Mouse (Mus musculus) stomach, embryonic 14.5 days (tissue): Measurements from ENCODE around the gene Otulin. TPM values are rescaled to one million over a fixed set of nuclear protein-coding genes. Genes with fewer than 3 reads are reported as not detected.

Source experiments
- ATAC-seq: fragments of 200-750 bp; cut with Nextera tagmentation; 2 replicates; pipeline ENCODE4 v1.8.0; 2017; ENCODE audit warnings: low read depth, moderate TSS enrichment; ENCODE audit not compliant: insufficient number of reproducible peaks, insufficient read depth, low FRiP score
- H3K27ac ChIP-seq: fragments of 300-500 bp; sonication (generic); 2 replicates; pipeline ENCODE4 v1.5.1; 2014; ENCODE audit warnings: mild to moderate bottlenecking, low read length, moderate library complexity, mixed read lengths
- H3K27me3 ChIP-seq: fragments of 300-500 bp; sonication (generic); 2 replicates; pipeline ENCODE4 v1.6.1; 2014; ENCODE audit warnings: low read length, control low read depth, mixed read lengths; ENCODE audit not compliant: control insufficient read depth, insufficient read depth
- H3K36me3 ChIP-seq: fragments of 300-500 bp; sonication (generic); 2 replicates; pipeline ENCODE4 v1.6.1; 2014; ENCODE audit warnings: mild to moderate bottlenecking, control low read depth, low read length, moderate library complexity, mixed read lengths; ENCODE audit not compliant: control insufficient read depth, insufficient read depth
- H3K4me1 ChIP-seq: fragments of 300-500 bp; sonication (generic); 2 replicates; pipeline ENCODE4 v1.6.1; 2014; ENCODE audit warnings: low read length, control low read depth, mixed read lengths; ENCODE audit not compliant: control insufficient read depth, insufficient read depth
- H3K4me2 ChIP-seq: fragments of 300-500 bp; sonication (generic); replicated peaks from 2 replicates; pipeline ENCODE4 v1.6.1; 2014; ENCODE audit warnings: low read depth, low read length, control low read depth
- H3K4me3 ChIP-seq: fragments of 300-500 bp; sonication (generic); 2 replicates; pipeline ENCODE4 v1.5.1; 2014; ENCODE audit warnings: low read depth, low read length, control low read depth
- H3K9ac ChIP-seq: fragments of 300-500 bp; sonication (generic); replicated peaks from 2 replicates; pipeline ENCODE4 v1.6.1; 2014; ENCODE audit warnings: low read depth, mild to moderate bottlenecking, control low read depth, low read length, moderate library complexity, mixed read lengths
- H3K9me3 ChIP-seq: fragments of 300-500 bp; sonication (generic); 2 replicates; pipeline ENCODE4 v1.6.1; 2016; ENCODE audit warnings: low read depth, low read length, control low read depth; ENCODE audit not compliant: control insufficient read depth
- WGBS: fragments of 180-500 bp; shearing (Covaris S2); extraction: QIAGEN DNeasy Blood & Tissue Kit; methylation state at CpG from one replicate; pipeline ENCODE4 v1.1.7; 2014; 5-methylcytosine and 5-hydroxymethylcytosine counted together
- polyA plus RNA-seq: library from polyadenylated mRNA; unstranded; fragments of >200 nt; fragmentation: Nextera tagmentation; extraction: Ambion mirVana; gene quantifications from 2 replicates; pipeline ENCODE4 v1.2.1, GENCODE M21; 2014

Otulin gene
- polyA plus RNA-seq, 1 experiment from 2014 or later, result 33.2 TPM

DNA sequence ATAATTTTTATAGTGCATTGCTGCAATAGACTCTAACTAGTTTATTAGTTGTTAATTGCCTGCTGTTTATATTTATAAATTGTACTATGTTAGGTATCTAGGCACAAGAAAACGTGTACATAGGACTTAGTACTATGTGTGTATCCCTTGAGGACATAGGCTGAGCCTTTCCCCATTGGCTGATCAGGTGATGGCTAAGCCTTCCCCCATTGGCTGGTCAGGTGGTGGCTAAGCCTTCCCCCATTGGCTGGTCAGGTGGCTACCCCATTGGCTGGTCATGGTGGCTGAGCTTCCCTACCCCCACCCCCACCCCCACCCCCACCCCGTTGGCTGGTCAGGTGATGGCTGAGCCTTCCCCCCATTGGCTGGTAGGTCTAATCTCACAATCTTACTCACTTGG is 50.6 kb downstream of the Otulin start:
- 85% methylated on average over 2 of the region's 2 CpGs for WGBS
- Histone ChIP-seq H3K4me1 (no peaks in the 10 kb centered on the region), H3K36me3 (no peaks in the 10 kb centered on the region), H3K27ac (no peak overlapping the region), H3K9ac (no peak overlapping the region), H3K4me3 (no peak overlapping the region), H3K27me3 (no peaks in the 10 kb centered on the region), H3K9me3 (no peaks in the 10 kb centered on the region), H3K4me2 (no peak overlapping the region)
- ATAC-seq, result no peak

DNA sequence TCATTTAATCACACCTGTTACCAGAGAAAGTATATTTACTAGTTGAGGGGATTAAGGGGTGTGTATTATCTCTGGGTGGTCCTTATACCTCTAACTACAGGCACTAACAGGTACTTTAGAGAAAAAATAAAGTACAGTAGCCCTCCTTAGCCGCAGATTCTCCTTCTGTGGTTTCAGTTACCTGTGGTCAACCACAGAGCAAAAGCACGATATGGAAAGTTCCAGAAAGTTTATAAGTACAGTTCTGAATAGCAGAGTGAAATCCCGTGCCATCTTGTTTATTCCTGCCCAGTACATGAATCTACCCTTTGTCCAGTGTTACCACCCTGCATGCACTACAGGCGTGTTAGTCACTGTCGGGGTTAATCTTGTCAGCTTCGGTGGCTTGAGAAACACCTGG is 51.6 kb downstream of the Otulin start:
- Histone ChIP-seq H3K27ac (no peak overlapping the region), H3K27me3 (no peaks in the 10 kb centered on the region), H3K4me2 (no peak overlapping the region), H3K4me3 (no peak overlapping the region), H3K9me3 (no peaks in the 10 kb centered on the region), H3K9ac (no peak overlapping the region), H3K4me1 (no peaks in the 10 kb centered on the region), H3K36me3 (no peaks in the 10 kb centered on the region)
- 86% methylated on average over 6 of the region's 6 CpGs for WGBS
- no peak for ATAC-seq

DNA sequence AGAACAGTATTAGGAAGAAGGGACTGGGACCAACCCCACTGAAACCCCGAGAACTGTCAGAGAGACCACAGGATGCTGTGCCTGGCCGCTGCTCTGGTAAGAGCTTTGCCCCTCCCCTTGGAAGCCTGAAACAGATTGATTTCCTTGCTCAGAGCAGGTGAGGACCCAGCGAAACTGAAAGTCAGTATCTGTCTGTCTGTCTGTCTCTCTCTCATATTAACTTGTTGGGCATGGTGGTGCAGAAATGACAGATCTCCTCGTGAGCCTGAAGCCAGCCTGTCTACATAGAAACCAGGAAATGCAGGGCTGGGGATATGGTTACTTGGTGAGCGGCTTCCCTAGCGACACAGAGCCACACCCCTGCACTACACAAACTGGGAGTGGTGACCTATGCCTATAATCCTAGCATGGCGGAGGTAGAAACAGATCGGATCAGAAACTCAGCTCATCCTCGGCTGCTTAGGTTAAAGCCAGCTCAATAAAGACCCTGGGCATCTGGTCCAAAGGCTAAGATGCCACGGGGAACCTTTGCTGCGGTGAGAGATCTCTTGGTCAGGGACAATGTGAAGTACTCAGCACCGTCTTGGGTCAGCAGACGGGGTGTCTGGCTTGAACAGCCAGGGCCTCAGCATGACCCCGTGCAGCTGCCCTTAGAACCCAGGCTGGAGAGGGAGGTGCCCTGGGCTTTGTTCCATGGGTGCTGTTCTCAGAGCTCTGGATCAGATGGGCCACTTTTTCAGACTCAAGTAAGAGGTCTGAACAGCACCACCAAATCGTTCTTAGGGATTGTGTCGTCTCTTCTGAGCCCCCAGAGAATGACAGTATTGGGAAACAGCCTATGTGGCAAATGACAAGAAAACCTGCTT is 52.3 kb downstream of the Otulin start:
- H3K4me1 ChIP-seq, result no peaks in the 10 kb centered on the region
- no peaks in the 10 kb centered on the region for H3K9me3 ChIP-seq
- H3K27me3 ChIP-seq, result no peaks in the 10 kb centered on the region
- WGBS, result 77% methylated on average over 16 of the region's 16 CpGs
- no peak overlapping the region for H3K9ac ChIP-seq
- H3K27ac ChIP-seq, result no peak overlapping the region
- no peaks in the 10 kb centered on the region; the same call in 1 of the 2 replicates for H3K36me3 ChIP-seq
- no peak; the same call in 1 of the 2 replicates for ATAC-seq
- H3K4me2 ChIP-seq, result no peak overlapping the region
- H3K4me3 ChIP-seq, result no peak overlapping the region

DNA sequence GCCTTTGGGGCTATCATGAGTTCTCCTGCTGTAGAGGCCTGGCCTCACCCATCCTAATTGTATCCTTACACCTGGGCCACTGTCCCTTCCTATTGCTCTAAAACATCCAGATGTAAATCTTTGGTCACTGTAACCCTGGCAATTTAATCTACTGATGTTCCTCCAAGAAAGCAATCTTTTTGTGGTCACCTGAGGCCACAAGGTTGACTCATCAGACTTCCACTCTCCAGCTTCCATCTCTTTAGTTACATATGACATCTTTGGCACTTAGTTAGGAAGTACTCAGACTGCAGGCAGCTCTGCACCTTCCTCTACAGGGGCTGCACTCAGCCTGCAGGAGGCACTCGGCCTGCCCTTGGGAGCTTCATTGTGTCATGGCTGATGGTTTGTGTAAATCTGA is 53.6 kb downstream of the Otulin start:
- Histone ChIP-seq H3K9ac (no peak overlapping the region), H3K27ac (no peak overlapping the region), H3K4me1 (no peaks in the 10 kb centered on the region), H3K4me3 (no peak overlapping the region), H3K27me3 (no peaks in the 10 kb centered on the region), H3K4me2 (no peak overlapping the region), H3K9me3 (no peaks in the 10 kb centered on the region), H3K36me3 (peaks cover 2% of the 10 kb centered on the region)
- 76% methylated on average over 1 of the region's 1 CpGs for WGBS
- no peak for ATAC-seq

GRCm38 (mm10) chr15:27575932-27576331 is 54.6 kb downstream of the Otulin start:
- Histone ChIP-seq H3K4me2 (no peak overlapping the region), H3K27me3 (no peaks in the 10 kb centered on the region), H3K36me3 (peaks cover 2% of the 10 kb centered on the region), H3K4me3 (no peak overlapping the region), H3K9ac (no peak overlapping the region), H3K9me3 (no peaks in the 10 kb centered on the region), H3K27ac (no peak overlapping the region), H3K4me1 (no peaks in the 10 kb centered on the region)
- WGBS, result 65% methylated on average over 3 of the region's 3 CpGs
- peak; percentile 11; the same call in 1 of the 2 replicates for ATAC-seq

DNA sequence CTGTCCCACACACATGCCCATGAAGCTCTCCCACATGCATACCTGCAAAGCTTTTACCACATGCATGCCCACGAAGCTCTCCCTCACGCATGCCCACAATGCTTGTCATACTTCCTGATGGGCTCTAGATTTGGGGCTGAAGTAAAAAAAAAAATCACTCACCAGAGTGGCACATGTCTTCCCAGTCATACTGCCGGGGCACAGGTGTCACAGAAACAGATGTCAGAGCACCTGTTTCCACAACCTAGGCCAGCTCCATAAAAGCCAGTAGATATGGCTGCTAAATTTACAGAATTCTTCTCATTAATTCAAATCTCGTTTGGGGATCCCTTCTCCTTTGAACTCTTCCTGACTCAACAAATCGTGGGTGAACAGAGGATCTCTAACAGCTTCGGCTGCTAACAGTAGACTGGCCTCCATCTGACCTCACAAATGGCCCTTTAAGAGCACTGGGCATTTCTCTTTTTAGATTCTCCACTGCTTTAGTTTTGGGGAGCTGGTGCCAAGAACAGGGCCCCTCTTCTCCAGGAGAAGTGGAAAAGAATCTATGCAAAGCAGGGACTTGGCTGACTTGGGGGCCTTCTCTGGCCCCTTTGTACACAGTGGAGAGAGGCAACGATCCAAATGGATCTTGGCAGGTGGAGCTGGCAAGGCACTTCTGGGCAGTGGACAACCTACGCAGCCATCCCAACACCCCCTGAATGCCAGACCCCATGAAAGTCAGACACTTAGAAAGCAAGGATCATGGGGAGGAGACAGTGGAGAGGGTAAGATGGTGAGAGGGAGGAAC is 55.3 kb downstream of the Otulin start:
- Histone ChIP-seq H3K9ac (no peak overlapping the region), H3K4me2 (no peak overlapping the region), H3K27ac (no peak overlapping the region), H3K36me3 (peaks cover 2% of the 10 kb centered on the region), H3K4me3 (no peak overlapping the region), H3K4me1 (no peaks in the 10 kb centered on the region), H3K27me3 (no peaks in the 10 kb centered on the region), H3K9me3 (no peaks in the 10 kb centered on the region)
- ATAC-seq, result no peak
- 80% methylated on average over 8 of the region's 8 CpGs for WGBS

GRCm38 (mm10) chr15:27571179-27571578 is 59.3 kb downstream of the Otulin start:
- Histone ChIP-seq H3K4me2 (no peak overlapping the region), H3K4me3 (no peak overlapping the region), H3K36me3 (peaks cover 2% of the 10 kb centered on the region), H3K9ac (no peak overlapping the region), H3K27me3 (no peaks in the 10 kb centered on the region), H3K27ac (no peak overlapping the region), H3K4me1 (no peaks in the 10 kb centered on the region), H3K9me3 (no peaks in the 10 kb centered on the region)
- ATAC-seq, result no peak
- WGBS, result 89% methylated on average over 8 of the region's 8 CpGs

- ATAC-seq, result no peak
- Histone ChIP-seq H3K27me3 (no peaks in the 10 kb centered on the region), H3K4me1 (no peaks in the 10 kb centered on the region), H3K36me3 (peaks cover 2% of the 10 kb centered on the region), H3K27ac (no peak overlapping the region), H3K4me3 (no peak overlapping the region), H3K9me3 (no peaks in the 10 kb centered on the region), H3K4me2 (no peak overlapping the region), H3K9ac (no peak overlapping the region)
- 82% methylated on average over 4 of the region's 4 CpGs for WGBS
These were observed 60.1 kb downstream of the Otulin start for GRCm38 (mm10) chr15:27570385-27570784.
